8 mouse cellular contexts compared by ENCODE assay signal in the genomic region with DNA sequence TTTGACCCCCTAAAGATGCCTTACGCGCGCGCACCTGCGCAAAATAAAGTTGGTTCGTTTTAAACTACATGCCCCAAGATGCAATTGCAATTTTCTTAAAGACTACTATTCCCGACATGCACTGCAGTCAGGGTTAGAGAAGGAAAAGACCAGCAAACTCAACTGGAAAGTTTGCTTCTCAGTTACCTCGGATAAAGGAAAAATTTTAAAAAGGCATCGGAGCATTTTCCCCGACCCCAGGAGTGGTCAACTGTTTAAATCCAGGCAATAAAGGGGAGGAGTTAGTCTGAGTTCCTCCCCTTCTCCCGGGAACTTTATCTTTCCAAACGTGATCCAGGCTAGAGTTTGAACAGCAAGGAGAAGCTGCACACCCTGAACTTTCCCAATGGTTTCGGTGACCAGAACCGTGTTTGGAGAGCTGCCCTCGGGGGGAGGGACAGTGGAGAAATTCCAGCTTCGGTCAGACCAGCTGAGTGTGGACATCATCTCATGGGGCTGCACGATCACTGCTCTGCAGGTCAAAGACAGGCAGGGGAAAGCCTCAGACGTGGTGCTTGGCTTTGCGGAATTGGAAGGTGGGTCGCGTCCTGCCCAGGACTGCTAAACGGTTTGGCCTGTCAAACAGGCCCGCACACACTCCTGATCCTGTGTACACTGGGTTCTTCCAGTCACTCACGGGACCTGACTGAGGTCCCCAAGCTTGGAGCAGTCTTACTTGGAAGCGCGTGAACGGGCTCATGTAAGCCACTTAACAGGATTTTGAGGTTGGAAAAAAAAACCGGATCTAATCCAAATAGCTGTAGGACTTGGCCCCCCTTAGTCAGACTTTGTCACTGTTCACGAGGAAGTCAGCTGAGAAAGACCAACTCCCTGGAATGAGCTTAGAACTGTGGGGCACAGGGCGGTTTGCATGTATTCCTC. TPM values are rescaled to one million over a fixed set of nuclear protein-coding genes. Genes with fewer than 3 reads are reported as not detected.
DNase-seq lines count a peak whose midpoint lies in the region; ATAC-seq and TF ChIP-seq lines count a peak whose summit lies in the region.

Galm (plus strand) TSS at position 141 of the 921 bp plus-strand sequence.

- peak; percentile 44 for DNase-seq in MN1 (ENCODE audit: low spot score)
- DNase-seq in cerebellum, adult 18-20 months: peak; percentile 35 to 43
- peak; percentile 73 to 80 for DNase-seq in heart, postnatal 36 days
- no peak for DNase-seq in large intestine, adult 2 months (ENCODE audit: low read depth, low spot score)
- peak; percentile 57 for DNase-seq in lung, adult 2 months
- peak; percentile 43 to 67 for DNase-seq in thymus, postnatal 10 days (ENCODE audit: low spot score in 2 of 2)

- intact Hi-C loops in heart, postnatal 36 days (cut with DNase I): loop anchor here (2.0 to 10.0 kb wide), 2 partner anchors 47 to 67 kb away; no protein-coding TSS in a partner anchor

- peaks cover 5% of the 10 kb centered on the region; the same call in 1 of the 2 replicates for H3K4me1 ChIP-seq in forebrain, embryonic 15.5 days
- peaks cover 2% of the 10 kb centered on the region for H3K4me1 ChIP-seq in lung, adult 2 months (ENCODE audit: control insufficient read depth, insufficient read depth, low read length)
- peaks cover 8% of the 10 kb centered on the region for H3K4me1 ChIP-seq in neural tube, embryonic 15.5 days

- H3K36me3 ChIP-seq in forebrain, embryonic 15.5 days: no peaks in the 10 kb centered on the region
- H3K36me3 ChIP-seq in neural tube, embryonic 15.5 days: no peaks in the 10 kb centered on the region

- peak within 1 kb of the TSS; percentile 42 for H3K4me3 ChIP-seq in forebrain, embryonic 15.5 days
- peak within 1 kb of the TSS; percentile 82 for H3K4me3 ChIP-seq in lung, adult 2 months (replicated peaks; ENCODE audit: extremely low read depth, low read depth, low read length)
- H3K4me3 ChIP-seq in neural tube, embryonic 15.5 days (replicated peaks): peak within 1 kb of the TSS; percentile 39

- peak within 1 kb of the TSS; percentile 53 for H3K4me2 ChIP-seq in forebrain, embryonic 15.5 days (replicated peaks)
- H3K4me2 ChIP-seq in neural tube, embryonic 15.5 days: peak within 1 kb of the TSS; percentile 67

- peak; percentile 52; the same call in 1 of the 2 replicates for TF ChIP-seq POLR2A in lung, adult 2 months (IDR thresholded peaks at IDR 0.05; ENCODE audit: borderline replicate concordance, extremely low read depth, low read depth, low read length)

- no peak within 1 kb of the TSS for H3K27ac ChIP-seq in forebrain, embryonic 15.5 days (replicated peaks)
- H3K27ac ChIP-seq in neural tube, embryonic 15.5 days (replicated peaks): peak within 1 kb of the TSS; percentile 48

- H3K9ac ChIP-seq in forebrain, embryonic 15.5 days (replicated peaks): 0 out of 2 replicates have a peak within 1 kb of the TSS, but pooled peaks have one; percentile 9
- peak within 1 kb of the TSS; percentile 41 for H3K9ac ChIP-seq in neural tube, embryonic 15.5 days (replicated peaks)

- H3K9me3 ChIP-seq in forebrain, embryonic 15.5 days: no peaks in the 10 kb centered on the region
- H3K9me3 ChIP-seq in neural tube, embryonic 15.5 days (replicated peaks): no peaks in the 10 kb centered on the region

- ATAC-seq in forebrain, embryonic 15.5 days (replicated peaks): peak; percentile 82
- peak; percentile 78 for ATAC-seq in neural tube, embryonic 15.5 days (ENCODE audit: low FRiP score)

- no peak for TF ChIP-seq CTCF in lung, adult 2 months (IDR thresholded peaks at IDR 0.05; ENCODE audit: insufficient read depth, low read length)

- WGBS in forebrain, embryonic 15.5 days: 3% methylated on average over 30 of the region's 30 CpGs
- WGBS in large intestine, adult 2 months: 2% methylated on average over 30 of the region's 30 CpGs
- WGBS in lung, adult 2 months: 6% methylated on average over 30 of the region's 30 CpGs
- 6% methylated on average over 30 of the region's 30 CpGs for WGBS in neural tube, embryonic 15.5 days

- H3K27me3 ChIP-seq in forebrain, embryonic 15.5 days: no peaks in the 10 kb centered on the region
- no peaks in the 10 kb centered on the region for H3K27me3 ChIP-seq in neural tube, embryonic 15.5 days (replicated peaks)

RNA-seq across cellular contexts. Expression of gene Galm, which starts in this region (rescaled TPM):
- polyA plus RNA-seq in forebrain, embryonic 15.5 days (2015; fragmentation: Nextera tagmentation; extraction: Ambion mirVana): 2.0 and 2.4 TPM in 2 replicates
- 10 to 100 TPM; 15.0 to 16.8 TPM for total RNA-seq in heart, postnatal 36 days (2021)
- 40.4 and 76.9 TPM in 2 replicates for polyA plus RNA-seq in large intestine, adult 2 months (2012; rRNA removed)
- 3.8 and 7.6 TPM in 2 replicates for polyA plus RNA-seq in lung, adult 2 months (2012; rRNA removed)
- 1.9 and 4.0 TPM in 2 replicates for polyA plus RNA-seq in neural tube, embryonic 15.5 days (2015; fragmentation: Nextera tagmentation; extraction: Ambion mirVana)
